Mouse (Mus musculus) cerebellum, adult 11-12 months (tissue): ENCODE measurements around the gene Adam12.
"Not testable (repeated sequence)": the region's sequence is repeated elsewhere in the genome, so short reads cannot be mapped to it uniquely, and the experiment has no call there.

Source experiments
- DNase-seq: peaks from one replicate; pipeline ENCODE4 v3.0.0; 2022

Gene Adam12

DNA sequence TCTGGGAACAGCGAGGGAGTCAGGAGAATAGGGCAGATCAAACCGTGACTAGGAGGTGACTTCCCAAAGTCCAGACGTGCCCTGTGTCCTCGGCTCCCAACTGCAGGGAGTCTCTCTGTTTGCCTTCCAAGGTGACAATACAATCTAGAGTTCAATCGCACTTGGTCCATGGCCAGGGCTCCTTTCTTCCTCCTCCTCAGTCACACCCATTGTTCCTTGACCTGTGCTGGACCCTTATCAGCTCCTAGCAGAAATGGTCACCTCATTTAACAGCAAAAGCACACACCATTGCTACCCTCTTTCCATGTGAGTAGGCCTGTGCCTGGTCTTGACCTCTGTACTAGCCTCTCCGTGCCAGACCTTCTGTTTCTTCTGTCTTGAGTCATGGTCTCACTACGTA is 311.2 kb downstream of the Adam12 start:
- DNase-seq: no peak

DNA sequence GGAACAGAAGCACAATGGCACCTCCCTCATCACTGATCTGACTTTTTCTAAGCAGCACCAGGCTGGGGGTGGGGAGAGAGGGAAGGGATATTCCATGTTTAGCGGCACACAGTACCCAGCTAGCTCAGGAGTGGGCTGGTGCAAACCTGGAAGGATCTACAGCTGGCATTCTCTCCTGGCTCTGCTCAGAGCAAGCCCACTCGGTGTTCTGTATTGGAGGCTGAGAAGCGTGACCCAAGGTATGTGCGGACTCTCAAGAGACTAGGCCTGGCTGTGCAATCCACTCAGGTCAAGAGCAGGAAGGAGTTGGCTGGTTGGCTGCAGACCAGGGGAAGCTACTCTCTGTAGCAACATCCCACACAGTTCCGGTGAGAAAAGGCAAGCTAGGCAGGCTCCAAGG is 312.0 kb downstream of the Adam12 start:
- no peak for DNase-seq

DNA sequence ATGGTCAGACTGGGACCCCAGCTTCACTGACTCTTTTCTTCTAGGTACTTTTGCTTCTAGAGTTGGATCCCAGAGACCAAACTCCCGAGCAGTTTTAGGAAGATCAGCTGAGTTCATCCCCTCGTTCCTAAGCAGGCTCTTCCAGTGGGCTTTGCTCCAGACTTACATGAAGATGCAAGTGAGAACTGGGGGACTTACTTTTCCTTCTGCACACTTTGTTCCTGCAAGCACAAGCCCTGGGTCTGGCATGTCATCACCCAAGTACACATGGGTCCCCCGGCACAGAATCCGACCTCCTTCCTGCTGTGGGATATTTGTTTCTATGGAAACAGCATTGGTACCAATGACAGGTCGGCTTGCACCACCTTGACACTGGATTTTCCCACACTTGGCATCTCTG is 312.6 kb downstream of the Adam12 start:
- DNase-seq: no peak

DNA sequence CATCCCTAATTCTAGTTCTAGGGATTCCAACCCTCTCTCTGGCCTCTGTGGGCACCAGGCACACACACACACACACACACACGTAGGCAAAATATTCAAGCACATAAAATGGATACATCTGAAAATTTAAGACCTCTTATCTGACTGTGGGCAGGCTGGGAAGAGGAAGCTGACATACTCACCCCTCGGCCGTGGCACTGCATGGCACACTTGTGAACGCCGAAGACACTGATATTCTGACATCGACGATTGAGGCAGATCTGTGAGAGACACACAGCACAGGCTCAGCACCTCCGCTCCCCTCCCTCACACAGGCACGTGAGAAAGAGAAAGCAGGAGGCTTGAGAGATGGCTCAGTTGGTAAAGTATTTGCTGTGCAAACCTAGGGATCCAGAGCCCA is 315.7 kb downstream of the Adam12 start:
- no peak for DNase-seq

DNA sequence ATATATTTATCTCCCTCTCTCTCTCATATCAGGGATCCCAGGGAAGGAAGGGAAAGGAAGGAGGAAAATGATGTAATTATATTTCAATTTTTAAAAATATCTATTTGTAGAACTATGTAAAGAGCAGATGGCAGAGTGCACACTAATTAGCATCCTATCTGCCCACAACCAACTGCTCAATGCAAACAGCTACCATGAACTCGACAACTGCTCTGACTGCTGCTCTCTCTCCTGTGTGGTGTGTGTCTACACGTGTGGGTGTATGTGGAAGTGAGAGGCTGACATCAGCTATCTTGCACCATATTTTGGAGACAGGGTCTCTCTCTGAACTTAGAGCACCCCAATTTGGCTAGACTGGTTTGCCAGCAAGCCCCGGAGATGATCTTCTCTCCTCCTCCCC is 320.1 kb downstream of the Adam12 start:
- no peak for DNase-seq

DNA sequence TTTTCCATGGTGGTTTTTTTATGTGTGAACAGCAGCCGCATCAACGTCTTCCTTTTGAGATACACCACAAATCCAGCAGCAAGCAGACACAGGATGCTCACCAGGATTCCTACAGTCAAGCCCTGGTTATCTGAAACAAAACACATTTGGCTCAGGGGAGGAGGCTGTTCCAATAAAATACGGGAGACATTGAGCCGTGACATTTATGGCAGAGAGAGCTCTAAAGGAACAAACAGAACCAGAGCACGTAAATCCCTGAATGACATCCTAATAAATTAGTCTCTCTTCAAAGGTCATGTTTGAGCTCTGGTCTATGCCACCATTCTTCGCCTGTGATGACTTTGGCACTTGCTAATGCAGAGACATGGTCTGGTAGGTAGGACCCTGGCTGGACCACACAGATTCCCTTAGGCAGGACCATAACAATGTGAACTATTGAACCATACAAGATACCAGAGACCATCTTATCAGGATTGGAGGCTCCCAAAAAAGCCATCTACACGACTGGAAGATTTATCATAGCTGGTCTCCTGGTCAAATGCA is 322.0 kb downstream of the Adam12 start:
- DNase-seq: no peak

DNA sequence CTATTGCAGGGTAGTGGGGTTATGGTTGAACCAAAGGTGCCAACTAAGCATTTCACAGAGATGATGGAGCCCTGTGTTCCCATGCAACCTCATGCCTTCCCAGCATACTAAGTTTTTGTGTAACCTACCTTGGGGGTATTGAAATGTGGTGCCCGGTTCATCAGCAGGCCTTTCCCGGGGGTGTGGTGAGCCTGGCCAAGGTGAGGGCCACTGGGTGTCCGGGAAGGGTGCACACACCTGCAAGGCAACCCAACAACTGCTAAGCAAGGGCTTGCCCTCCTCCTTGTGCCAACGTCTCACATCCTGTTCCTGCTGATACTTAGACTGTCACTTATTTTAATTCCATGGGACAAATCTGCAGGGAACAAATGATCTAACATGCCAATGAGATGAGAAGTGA is 323.0 kb downstream of the Adam12 start:
- DNase-seq: no peak

DNA sequence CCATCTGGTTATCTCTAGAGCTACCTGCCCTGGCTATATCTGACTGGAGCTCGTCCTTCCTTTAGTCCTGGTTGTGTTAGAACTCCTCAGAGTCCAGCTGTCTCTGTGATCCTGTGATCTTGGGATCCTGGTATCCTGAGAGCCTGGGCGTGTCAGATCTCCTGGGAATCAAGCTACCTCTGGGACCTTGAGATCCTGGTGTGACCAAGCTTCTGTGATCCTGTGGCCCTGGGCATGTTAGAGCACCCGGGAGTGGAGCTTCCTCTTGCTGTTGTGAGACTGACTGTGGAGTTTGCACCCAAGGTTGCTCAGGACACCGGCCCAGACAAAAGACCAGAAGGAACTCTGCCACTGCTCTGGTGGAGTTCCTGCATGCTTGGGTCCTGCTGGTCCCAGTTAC is 332.6 kb downstream of the Adam12 start:
- DNase-seq: no peak

DNA sequence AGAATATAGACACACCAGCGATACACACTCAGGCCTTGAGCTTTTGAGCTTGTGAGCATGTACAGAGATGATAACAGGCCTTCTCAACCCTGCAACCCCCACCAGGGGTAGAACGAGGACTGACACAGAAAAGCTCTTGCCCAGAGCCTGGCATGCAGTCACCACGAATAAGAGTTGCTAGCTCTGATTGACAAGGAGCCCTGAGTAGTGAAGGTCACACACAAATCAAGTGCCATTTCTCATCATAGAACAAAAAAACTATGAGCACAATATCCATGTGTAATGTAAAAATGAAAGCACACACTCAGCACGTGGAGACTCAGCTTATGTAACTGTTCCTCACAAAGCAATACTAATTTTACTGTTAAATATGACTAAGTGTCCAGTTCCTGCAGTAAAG is 340.1 kb downstream of the Adam12 start:
- no peak for DNase-seq

DNA sequence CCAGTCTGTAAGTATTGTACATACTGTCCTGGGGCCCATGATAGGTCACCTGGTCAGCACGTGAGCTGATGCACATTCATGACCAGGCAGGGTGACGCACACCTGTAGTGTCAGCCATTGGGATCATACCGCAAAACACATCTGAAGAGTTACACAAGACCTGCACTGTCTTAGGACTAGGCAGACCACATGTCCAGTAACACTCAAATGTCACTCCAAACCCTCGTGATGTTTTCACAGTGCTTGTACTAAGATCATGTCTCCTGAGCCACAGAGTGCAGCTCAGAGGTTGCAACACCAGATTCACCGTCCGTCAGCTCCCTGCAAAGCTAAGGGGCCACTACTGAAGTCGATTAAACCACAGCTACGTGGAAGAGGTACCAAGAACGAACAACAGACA is 340.6 kb downstream of the Adam12 start:
- DNase-seq: no peak

DNA sequence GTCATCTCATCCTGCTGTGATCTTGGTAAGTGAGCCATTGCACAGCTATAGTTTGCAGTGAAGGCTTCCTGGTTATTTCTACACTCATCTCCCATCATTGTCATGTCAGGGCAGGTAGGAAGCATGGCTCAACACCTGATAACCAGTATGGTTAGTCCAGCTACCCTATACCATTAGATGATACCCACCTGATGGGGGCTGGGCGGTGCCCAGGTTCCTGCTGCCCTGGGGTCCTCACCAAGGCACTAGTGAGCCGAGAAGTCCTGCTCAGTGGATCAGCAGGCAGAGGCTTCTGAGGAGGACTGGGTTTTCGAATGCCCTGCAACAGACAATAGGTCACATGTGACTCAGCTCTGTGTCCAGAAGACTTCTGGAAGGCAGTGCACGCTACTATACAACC is 342.0 kb downstream of the Adam12 start:
- no peak for DNase-seq

DNA sequence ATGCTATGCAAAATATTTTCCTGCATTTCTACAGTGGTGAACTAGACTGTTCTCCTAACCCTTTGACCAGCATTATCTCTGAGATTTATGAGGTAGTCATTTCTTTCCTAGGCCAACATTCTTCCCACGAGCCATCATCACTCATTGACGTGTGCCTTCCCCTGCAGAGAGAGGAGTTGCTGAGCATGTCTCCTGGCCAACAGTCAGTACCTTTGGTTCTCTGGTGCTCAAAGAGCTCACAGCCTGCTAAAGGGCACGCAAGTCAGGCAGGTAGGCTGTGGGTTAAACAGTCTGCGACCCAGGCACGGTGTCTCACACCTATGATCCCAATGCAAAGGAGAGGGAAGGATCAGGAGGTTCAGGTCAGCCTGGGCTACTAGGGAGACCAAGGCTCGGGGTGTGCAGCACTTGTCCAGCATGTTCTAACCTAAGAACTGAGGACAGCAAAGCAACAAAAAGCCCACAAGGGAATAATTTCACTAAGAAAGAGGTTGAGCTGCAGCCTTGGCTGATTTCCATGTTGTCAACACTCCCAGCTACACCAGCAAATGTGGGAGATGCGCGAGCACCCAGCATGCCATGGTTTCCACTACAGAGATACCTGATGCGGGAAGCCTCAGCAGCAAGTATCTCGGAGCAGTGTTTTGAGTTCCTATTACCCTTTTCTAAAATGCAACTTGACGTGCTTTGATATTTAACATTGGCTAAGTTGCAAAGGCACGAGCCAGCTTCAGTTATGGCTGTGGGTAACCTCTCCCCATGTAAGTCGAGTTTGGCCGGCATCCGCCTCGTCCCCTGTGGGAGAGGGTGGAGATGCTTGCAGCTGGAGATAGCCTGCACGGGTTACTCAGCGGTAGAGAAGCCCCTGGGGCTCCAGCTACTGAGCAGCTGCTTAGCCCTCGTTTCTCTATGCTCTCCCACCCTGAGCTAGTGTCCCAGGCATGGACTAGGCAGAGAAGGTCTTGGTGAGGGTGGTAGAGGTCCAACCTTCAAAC is 342.7 kb downstream of the Adam12 start:
- no peak for DNase-seq

DNA sequence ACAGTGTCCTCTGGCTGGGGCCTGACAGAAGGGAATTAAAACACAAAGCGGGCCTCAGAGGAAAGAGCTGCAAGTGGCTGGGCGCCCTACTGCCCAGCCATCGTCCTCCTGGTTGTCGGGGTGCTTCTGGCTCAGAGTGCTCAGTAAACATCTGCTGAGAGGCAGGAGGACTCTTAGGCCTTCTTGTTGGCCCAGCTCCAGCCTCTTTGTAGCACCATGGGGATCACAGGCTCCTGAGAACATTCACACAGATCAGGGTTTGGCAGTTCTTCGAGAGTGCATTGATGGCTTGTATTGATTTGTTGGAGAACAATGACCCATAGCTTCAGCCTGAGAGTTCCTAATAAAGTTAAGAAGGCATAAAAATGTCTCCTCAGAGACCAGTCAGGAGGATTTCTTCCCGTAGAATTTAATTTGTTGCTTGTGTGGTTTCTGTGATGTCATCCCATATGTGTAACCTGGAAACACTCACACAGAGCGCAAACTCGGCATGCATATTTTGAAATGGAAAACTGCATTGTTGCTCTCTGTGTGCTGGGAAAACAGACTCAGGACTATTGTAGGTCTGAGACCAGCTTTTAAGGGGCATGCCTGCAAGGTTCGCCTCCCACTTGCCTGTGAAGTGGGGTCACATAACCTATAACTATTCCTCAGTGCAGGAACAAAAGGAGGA is 347.1 kb downstream of the Adam12 start:
- DNase-seq: not testable (repeated sequence)

DNA sequence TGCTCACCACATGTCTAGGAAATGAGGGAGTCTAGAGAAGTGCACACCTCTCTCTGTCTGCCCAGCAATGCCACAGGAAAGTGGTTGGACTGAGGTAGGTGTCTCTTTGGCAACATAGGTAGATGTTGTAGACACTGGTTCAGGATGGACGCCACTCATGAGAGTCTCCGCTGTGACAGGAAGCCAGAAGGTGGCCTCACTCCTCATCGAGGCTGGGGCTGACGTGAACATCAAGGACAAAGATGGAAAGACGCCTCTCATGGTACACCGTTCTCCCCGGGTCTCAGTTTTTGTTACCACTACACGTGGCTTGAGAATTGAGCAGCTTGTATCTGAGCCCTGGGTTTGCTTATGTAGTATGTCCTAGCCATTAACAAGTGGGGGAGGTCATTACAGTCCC is 352.2 kb downstream of the Adam12 start:
- DNase-seq: no peak

DNA sequence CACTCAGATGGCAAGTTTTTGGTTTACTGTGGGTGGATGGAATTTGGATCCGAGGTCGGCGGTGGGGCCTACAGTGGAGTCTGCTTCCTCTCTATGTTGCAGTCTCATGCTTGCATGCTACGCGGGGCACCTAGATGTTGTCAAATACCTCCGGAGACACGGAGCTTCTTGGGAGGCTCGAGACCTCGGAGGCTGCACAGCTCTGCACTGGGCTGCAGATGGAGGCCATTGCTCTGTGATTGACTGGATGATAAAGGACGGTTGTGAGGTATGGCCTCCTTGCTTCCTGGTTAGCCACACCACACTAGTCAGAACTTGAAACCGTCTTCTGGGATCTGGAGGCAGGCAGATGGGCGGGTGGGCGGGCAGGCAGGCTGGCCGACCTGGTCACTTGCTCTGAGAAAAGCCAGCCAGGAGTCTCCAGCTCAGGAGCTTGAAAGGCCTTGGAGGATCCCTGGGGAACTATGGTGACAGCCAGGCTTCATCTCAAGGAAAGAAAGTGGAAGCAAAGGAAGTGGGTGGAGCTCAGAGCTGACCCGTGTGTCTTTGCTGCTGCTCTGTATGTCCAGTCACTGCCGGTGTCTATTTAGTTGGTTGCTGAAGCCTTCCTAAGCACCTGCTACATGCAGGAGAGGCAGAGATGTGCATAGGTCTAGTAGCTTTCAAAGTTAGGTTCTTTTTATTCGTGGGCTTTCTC is 355.2 kb downstream of the Adam12 start:
- no peak for DNase-seq

DNA sequence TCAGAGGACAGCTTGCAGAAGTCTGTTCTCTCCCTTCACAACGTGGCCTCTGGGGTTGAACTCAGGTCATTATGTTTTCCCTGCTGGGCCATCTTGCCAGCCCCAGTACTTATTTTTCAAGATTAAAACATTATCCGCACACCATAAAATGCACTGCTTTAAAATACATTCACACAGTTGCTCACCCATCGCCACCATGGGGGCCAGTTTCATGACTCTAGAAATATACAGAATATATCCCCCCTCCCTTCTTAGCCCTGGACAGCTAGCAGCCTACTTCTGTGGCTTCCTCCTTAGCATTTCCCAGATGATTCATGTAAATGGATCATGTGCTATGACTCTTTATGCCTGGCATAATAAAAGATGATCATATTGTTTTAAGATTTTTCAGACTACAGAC is 355.8 kb downstream of the Adam12 start:
- no peak for DNase-seq

DNA sequence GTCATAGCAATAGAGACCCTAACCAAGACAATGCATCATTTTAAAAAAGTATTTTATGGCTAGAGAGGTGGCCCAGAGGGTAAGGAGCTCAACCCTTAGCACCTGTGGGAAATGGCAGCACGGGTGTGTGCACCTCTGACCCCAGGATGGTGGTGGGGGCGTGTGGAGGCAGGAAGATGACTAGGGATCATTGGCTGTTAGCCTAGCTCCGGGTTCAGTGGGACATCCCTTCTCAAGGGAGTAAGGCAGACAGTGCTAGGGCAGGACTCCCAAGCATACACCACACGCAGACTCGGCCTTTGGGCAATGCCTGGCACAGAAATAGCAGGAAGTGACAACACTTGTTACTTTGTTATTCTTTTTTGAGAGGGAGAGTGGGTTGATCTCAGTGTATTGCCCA is 359.2 kb downstream of the Adam12 start:
- no peak for DNase-seq

DNA sequence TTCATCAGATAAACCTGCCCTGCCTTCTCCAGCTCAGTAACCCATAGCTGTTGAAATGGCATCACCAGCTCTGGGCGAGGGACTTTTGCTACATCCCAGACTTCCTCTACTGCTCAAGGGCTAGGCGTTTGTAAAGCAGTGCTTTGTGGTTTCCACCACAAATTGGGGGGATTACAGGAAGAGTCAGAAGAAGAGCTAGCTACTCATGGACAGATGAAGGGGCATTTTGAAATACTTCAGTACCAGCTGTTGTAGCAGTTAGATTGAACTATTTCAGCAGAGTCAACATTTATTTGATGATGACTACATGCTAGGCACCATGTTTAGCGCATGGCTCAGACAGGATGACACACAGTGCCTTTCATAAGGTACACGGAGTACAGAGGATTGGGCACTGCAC is 361.7 kb downstream of the Adam12 start:
- no peak for DNase-seq

DNA sequence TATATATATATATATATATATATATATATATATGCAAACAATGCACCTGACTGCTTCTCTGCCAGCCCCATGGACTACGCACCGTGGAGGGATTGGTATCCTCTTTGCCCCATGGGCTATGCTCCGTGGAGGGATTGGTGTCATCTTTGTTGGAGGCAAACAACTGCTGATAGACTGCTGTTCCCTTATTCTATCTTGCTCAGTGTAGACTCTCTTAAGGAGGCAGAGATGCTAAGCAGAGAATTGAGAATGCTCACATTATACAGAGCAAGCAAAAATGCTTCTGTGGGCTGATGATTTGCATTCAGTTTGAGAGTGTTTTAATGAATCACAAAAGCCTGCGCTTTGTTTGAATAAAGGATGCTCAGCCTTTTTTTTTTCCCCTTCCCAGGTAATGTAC is 368.3 kb downstream of the Adam12 start:
- no peak for DNase-seq

DNA sequence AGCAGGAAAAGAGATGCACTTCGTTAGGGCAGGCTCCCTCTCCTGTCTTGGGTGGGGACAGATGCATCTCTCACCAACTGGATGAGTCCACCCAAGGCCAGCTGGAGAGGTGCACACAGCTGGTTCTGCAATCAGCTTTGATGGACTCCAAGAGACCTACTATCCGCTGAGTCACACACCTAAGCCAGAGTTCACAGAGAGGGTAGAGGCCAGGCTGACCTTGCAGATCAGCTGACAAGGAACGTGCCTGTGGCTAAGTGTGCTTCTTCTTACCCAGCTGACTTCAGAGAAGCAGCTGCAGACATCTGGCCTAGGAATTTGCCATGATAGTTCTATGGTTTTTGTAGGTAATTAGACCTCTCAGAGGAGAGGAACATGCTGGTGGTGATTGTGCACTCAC is 368.8 kb downstream of the Adam12 start:
- no peak for DNase-seq

DNA sequence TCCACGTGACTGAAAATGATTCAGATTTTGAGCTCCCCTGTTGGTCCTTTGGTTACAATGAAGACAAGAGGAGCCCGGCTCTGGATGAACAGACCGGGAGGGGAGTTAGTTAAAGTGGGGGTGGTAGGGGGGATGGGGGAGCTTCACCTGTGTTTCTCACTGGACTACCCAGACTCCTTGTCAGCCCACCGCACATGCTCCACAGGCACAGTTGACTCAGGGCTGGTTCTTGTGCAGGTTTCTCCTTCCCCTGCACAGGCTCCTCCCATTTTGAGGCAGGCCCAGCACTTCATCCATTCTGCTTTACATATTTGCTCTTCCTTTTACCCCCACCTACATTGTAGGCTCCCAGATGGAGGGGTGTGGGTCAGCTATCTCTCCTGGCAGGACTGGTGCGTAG is 369.2 kb downstream of the Adam12 start:
- DNase-seq: no peak

DNA sequence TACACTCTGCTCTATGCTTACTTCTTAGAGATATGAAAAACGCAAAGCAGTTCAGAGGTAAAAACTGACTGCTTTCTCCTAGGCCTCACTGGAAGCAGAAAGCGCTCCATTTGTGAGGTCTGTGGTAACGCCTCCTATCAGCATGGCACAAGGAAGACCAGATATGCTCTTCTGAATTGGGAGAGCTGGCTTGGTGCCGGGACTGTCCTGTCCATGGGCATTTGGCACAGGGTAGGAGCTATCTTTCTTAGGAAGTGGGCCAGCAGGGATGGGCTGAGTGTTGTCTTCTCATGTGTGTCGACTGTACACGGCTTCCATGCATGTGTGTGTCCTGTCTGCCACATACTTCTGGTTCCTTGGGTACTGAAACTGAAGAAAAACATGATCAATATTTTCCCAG is 369.7 kb downstream of the Adam12 start:
- DNase-seq: no peak

DNA sequence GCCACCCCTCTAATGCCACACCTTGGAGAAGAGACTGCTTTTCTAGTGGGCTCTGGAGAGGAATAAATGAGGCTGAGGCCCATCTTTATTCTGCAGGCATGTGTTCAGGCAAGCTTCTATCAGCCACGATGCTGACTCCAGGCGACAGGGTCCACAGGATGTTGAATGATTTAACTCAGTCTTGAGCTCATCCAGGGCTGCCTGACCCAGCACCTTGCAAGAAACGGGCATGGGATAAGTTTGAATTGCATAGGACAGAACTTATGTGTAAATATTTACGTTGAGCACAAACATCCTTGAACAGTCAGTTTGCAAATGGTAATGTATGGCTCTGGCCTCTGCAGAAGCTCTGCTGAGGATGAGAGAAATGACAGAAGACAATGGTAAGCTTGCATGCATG is 372.4 kb downstream of the Adam12 start:
- no peak for DNase-seq

DNA sequence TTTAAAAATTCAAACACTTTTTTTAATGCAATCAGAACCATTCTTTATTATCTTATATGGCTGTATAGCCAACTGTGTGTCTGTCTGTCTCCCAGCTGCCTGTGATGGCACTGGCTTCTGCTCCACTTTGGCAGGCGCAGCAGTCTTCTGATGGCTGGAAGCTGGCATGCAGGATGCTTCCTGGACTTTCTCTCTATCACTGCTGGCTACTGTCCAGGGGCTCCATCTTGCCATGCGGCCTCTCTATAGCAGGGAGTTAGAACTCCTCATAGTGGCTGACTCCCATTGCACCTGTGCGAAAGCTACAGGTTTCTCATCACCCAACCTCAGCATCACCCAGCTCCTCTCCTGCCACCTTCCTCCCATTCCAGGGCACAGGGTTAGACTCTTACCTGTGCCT is 373.4 kb downstream of the Adam12 start:
- DNase-seq: peak; percentile 3
